Mouse (Mus musculus): ENCODE measurements around the gene Grk2.
"Not testable (repeated sequence)": the region's sequence is repeated elsewhere in the genome, so short reads cannot be mapped to it uniquely, and the experiment has no call there.

Grk2 gene

GRCm38 (mm10) chr19:4265956-4266355 lies 40.1 kb downstream of the Grk2 start:
- no peak for DNase-seq

DNA sequence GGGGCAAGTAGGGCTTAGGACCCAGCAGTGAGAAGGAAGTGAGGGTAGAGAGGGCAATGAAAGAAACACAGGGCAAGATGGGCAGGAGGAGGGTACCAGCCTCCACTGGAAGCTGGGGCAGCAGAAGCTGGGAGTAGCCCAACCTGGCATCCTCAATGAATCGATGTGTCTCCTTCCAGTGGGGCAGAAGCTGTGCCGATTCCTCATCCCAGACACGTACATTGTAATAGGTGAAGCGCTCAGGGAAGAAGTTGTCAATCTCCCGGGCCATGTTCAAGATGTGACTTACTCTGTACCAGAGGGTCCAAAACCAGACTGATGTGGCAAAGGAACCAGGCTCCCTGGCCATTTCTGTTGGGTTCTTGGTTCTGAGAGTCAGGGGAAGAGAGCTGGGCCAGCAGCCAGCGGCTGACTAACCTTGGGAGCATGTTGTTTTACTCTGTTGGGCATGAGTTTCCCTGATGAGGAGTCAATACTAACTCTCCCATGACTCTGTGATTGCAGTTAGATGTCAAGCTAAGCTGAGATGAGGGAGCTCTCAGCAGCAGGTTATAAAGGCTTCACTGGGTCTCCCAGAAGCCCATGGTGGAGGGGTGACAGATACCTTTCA lies 41.7 kb downstream of the Grk2 start:
- DNase-seq, result no peak

GRCm38 (mm10) chr19:4263702-4264101 lies 42.3 kb downstream of the Grk2 start:
- DNase-seq, result no peak

DNA sequence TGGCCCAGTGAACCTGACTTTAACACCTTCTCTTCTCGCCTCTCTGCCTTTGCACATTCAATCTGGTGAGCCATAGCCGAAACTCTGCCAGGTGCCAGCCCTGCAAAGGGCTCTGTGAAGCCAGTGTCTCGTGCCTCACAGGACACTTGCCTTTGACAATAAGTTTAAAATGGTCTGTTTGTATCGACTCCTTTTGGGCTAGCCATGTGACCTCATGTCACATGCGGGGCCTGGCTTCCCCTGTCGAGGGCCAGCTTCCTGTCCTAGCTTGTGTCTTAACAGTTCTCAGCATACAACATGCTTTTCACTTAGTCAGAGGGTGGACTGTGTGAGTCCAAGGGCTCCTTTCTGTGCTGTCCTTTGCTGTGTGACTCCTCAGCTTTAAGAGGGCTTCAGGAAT lies 43.3 kb downstream of the Grk2 start:
- no peak for DNase-seq

DNA sequence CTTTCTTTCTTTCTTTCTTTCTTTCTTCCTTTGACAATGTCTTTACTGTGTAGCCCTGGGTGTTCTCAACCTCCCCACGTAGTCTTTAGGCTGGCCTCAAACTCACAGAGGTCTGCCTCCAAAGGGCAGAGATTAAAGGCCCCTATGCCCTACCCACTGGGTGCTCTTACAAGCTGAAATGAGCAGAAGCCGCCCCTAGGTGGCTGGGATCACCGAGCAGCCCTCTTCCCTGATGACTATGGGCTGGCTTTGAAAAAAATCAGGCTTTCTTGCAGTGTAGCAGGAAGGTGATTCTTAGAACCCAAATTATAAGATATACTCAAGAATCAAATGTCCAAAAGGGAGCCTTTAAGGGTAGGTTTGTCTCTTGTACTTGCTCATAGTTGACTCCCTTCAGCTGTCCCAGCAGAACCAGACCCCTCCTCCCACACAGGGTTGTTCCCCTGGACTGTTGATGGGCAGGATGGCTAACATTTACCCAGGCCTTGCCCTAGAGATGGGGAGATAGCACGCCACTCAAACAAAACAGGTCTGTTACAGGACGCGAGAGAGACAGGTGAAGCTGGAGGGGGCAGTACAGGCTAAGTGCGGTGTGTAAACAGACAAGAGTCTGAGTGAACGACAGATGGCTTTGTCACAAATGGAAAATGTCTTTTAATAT lies 44.9 kb downstream of the Grk2 start:
- no peak for DNase-seq

DNA sequence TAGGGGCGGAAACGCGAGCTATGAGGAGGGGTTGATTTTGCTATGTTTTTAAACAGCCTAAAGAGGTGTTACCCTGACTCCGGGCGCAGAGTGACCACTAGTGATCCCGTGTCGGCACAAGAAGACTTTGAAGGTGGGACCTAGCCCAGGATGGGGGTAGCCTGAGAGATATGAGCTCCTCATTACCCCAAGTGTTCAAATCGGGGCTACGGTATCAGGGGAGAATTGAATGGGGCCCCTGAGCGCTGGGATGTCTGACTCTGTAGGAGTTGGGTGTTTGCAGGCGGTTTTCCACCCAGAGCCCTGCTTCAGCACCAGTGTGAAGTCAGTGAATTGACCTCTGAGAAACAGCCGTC lies 48.1 kb downstream of the Grk2 start:
- DNase-seq, result no peak

- DNase-seq, result peak; percentile 93
Observed at GRCm38 (mm10) chr19:4257216-4257896, 48.7 kb downstream of the Grk2 start.

DNA sequence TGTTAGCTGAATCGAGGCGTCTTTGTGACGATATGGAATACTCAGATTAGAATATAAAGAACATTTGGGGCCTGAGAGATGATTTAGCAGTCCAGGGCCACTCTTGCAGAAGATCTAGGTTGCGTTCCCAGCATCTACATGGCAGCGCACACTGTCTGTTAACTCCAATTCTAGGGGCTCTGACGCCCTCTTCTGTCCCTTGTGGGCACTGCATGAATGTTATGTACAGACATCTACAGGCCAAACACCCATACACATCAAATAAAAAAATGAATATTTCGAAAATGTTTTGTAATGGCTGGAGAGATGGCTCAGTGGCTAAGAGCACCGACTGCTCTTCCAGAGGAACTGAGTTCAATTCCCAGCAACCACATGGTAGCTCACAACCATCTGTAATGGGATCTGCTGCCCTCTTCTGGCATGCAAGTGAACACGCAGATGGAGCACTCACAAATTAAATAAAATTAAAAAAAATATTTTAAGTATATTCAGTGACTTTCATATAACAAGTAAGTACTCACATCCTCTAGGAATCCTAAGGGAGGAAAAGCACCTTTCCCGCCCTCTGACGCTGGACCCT lies 50.3 kb downstream of the Grk2 start:
- DNase-seq, result no peak

DNA sequence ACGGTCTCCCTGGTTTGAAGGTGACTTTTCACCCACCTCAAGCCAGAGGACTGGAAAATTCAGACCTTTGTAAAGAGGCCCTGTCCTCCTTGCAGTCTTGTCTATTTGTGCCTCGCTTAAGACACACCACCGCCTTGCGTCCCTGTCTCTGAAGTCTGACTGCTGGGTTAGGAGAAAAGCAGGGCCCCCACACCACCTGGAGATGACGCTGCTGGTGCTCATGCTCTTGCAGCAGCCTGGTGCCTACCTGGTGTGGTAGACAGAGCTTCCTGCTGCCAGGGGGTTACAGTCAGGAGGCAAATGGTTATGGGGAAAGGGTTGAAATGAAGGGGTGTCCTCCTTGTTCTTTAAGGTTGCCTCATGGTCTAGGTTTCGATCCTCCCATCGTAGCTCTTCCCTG lies 51.8 kb downstream of the Grk2 start:
- no peak for DNase-seq

- not testable (repeated sequence) for DNase-seq
Observed at GRCm38 (mm10) chr19:4248683-4249082, 57.3 kb downstream of the Grk2 start.

DNA sequence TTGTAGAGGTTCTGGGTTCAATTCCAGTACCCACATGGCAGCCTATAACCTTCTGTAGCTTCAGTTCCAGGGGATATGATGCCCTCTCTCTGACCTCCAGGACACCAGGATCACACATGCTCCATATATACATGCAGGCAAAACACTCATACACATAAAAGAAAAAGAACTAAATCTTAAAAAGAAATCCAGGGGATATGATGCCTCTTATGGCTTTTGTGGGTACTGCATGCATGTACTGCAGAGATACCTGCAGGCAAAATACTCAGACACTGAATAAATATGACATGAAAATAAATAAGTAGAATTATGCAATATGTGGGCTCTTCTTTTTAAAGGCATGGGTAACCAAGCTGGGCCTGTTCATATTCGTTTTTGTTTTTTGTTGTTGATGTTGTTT lies 59.0 kb downstream of the Grk2 start:
- no peak for DNase-seq

- DNase-seq, result no peak
Observed at GRCm38 (mm10) chr19:4244775-4245174, 61.2 kb downstream of the Grk2 start.

DNA sequence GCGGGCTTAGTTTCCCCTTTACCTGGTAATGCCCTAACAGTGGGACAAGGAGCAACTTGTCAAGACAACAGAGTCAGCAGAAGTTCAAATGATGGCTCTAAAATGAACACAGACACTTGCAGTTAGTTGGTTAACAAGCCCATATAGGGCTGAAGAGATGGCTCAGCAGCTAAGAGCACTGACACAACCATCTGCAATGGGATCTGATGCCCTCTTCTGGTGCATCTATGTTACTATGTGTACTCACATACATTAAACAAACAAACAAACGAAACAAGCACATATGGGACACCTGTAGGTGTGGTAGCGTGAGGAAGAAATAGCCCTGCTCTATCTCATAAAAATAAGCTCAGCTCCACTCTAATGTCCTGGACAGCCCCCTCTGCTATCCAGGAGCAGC lies 63.6 kb downstream of the Grk2 start:
- no peak for DNase-seq

- no peak for DNase-seq
Observed at GRCm38 (mm10) chr19:4240247-4240668, 65.8 kb downstream of the Grk2 start.

Data from cerebellum, adult 8-10 months (tissue).